Mouse (Mus musculus) small intestine, adult 2 months (tissue): ENCODE measurements around the gene Ankrd6.

ENCODE experiments used
- CTCF ChIP-seq: fragments of 200-500 bp; IDR thresholded peaks from 2 replicates; pipeline ENCODE4 v1.5.1; 2012; ENCODE audit warnings: low read depth, mild to moderate bottlenecking, control low read depth, inconsistent platforms, low read length, moderate library complexity, mixed read lengths; ENCODE audit not compliant: insufficient replicate concordance, insufficient read length; ENCODE audit errors: extremely low read depth
- POLR2A ChIP-seq: fragments of 200-500 bp; IDR thresholded peaks from 2 replicates; pipeline ENCODE4 v1.6.1; 2012; ENCODE audit warnings: low read depth, mild to moderate bottlenecking, control low read depth, inconsistent platforms, low read length, moderate library complexity

- TF ChIP-seq CTCF: no peak
- TF ChIP-seq POLR2A: no peak
Observed at GRCm38 (mm10) chr4:32981617-32982016, 31.0 kb upstream of the Ankrd6 start.
